Mouse (Mus musculus) ovary, postnatal 10 days (tissue): ENCODE results near the gene Mrpl10.

ENCODE experiments used
- DNase-seq: peaks from one replicate; pipeline ENCODE4 v3.0.0; 2022; ENCODE audit warnings: low spot score

The Mrpl10 gene

GRCm38 (mm10) chr11:97041022-97041899, at the start of gene Mrpl10, which contains the start of gene Lrrc46:
Gene Mrpl10 (plus strand): TSS chr11:97041560.
Gene Lrrc46 (minus strand): TSS chr11:97041407.
- peak; percentile 62 for DNase-seq

GRCm38 (mm10) chr11:96992722-96993311, 48.5 kb upstream of the Mrpl10 start:
- DNase-seq = no peak

- DNase-seq = no peak
Measured at GRCm38 (mm10) chr11:96995031-96995430, 46.3 kb upstream of the Mrpl10 start.

GRCm38 (mm10) chr11:96995836-96996772, 45.3 kb upstream of the Mrpl10 start:
- no peak for DNase-seq

- no peak for DNase-seq
Measured at GRCm38 (mm10) chr11:96996773-96997379, 44.5 kb upstream of the Mrpl10 start.

- no peak for DNase-seq
Measured at GRCm38 (mm10) chr11:96997380-96997956, 43.9 kb upstream of the Mrpl10 start.

- no peak for DNase-seq
Measured at GRCm38 (mm10) chr11:97003170-97003569, 38.2 kb upstream of the Mrpl10 start.

GRCm38 (mm10) chr11:97007093-97007794, 34.1 kb upstream of the Mrpl10 start:
- DNase-seq = no peak

- DNase-seq = no peak
Measured at GRCm38 (mm10) chr11:97009198-97009790, 32.1 kb upstream of the Mrpl10 start.

- DNase-seq = no peak
Measured at GRCm38 (mm10) chr11:97013121-97013670, 28.2 kb upstream of the Mrpl10 start, which contains the start of gene Sp6. Gene Sp6 (plus strand): TSS chr11:97013394.

- no peak for DNase-seq
Measured at GRCm38 (mm10) chr11:97017696-97018582, 23.4 kb upstream of the Mrpl10 start.

GRCm38 (mm10) chr11:97018583-97019344, 22.6 kb upstream of the Mrpl10 start:
- DNase-seq = no peak

- DNase-seq = no peak
Measured at GRCm38 (mm10) chr11:97019345-97019708, 22.0 kb upstream of the Mrpl10 start.

- no peak for DNase-seq
Measured at GRCm38 (mm10) chr11:97021121-97021765, 20.1 kb upstream of the Mrpl10 start.

- DNase-seq = peak; percentile 58
Measured at GRCm38 (mm10) chr11:97021873-97022484, 19.4 kb upstream of the Mrpl10 start.

GRCm38 (mm10) chr11:97024977-97025376, 16.4 kb upstream of the Mrpl10 start:
- DNase-seq = no peak

- DNase-seq = peak; percentile 73
Measured at GRCm38 (mm10) chr11:97025721-97026344, 15.5 kb upstream of the Mrpl10 start.
